Mouse (Mus musculus): ENCODE data around the gene Cd300lg.

DNA sequence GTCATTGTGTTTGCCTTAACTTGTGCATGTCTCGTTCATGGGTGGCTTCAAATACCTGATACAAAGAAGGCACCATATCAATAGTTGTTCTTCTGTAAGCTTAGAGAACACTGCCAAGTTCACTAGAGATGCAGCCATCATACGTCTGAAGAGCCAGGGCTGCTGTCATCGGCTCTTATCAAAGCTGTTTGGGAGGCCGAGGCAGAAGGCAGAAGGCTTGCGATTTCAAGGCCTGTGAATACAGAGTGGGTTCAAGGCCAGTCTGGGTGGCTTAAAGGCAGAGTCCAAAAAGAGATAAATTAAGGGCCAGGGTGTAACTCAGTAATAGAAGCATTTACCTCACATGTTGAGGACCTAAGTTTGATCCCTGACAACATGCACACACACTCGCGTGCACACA lies 5.0 kb upstream of the Cd300lg start:
- TF ChIP-seq CTCF (IDR thresholded peaks at IDR 0.05; ENCODE audit: extremely low read depth, insufficient read length, insufficient replicate concordance, low read depth, low read length) (no peak), POLR2A (IDR thresholded peaks at IDR 0.05; ENCODE audit: low read depth, low read length) (no peak)

Data from small intestine, adult 2 months (tissue).